Mouse (Mus musculus): ENCODE measurements around the gene Gm45021. TPM values are rescaled to one million over a fixed set of nuclear protein-coding genes. Genes with fewer than 3 reads are reported as not detected.
A peak's percentile ranks its signal among the peaks of the same experiment; 100 is the strongest.

Gm45021 gene
- total RNA-seq, 2 experiments from 2014 or later, result not detected

DNA sequence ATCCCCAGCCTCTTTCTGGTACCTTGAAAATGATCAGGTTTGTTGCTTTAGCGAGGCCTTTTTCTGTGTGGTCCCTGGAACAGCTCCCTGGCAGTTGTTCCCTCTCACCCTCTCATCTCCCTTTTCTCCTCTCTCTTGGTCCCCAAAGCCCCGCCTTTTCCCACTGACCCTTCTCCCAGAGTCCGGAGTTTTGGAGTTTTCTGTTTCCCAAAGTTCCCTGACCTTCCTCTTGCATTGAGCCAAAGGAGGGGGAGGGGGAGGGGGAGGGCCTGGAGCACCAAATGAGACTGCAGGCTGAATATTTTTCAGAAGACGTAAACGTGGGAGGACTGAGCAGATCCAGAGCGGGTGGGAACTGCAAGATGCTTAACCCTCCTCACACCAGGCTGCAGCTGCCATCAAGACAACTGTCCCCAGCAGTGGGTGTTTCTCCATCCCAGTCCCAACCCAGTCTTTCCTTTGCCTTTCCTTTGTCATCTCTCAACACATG is 16.8 kb upstream of the Gm45021 start, which contains the start of gene Rarres2:
Gene Rarres2, minus strand, starts transcription at position 218 of the 490 bp plus-strand sequence.
- DNase-seq, result no peak

DNA sequence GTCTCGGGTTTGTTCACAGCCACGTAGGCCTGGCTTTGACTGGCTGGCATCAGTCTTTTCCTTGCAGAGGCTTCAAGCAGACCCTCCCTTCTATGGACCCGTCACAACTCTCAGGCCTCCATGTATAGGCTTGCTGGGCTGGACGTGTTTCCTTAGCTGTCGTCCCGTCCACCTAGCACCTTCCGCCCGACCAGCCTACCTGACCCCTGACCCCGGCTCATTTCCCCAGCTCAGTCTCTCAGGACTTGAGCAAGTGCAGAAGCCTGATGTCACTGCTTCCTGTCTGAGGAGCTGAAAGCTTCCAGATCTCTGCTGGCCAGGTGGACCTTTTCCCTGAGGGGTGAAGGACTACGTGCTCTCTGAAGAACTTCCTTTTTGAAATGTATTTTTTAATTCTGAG is 16.1 kb upstream of the Gm45021 start:
- no peak for DNase-seq

DNA sequence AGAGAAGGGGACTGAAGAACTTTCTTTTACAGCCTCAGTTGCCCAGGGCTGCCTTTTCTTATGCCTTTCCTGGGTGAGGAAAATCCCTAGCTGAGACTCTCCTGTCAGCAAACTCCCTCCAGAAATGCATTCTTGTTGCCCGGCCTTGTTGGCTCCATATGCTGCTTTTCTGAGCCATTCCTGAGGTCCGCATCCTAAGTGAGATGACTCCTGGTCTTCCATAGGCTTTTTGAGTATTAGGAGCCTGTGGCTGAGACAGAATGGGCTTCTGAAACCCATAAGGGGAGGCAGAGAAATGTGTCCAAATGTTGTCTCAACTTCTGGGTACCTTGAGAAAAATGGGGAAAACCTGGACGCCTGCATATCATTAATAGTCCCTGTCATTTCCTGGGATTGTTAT is 15.4 kb upstream of the Gm45021 start:
- no peak for DNase-seq

DNA sequence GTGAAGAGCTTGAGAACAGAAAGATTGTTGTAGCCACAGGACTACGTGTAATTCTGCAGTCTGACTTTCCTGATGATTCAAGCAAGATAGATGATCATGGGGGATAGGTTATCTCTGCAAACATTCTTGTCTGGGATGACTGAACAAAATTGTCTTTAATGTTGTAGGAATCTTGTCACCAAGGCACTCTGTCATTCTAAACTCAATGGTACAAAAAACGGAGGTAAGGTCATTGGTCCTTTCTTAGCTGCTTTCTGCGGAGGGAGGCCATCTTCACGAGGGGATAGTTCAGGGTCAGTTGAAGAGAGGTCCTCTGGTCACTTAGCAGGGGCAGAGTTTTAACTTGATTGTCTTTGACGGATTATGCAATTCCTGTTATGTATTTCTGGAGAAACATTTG is 10.7 kb upstream of the Gm45021 start:
- DNase-seq, result no peak

DNA sequence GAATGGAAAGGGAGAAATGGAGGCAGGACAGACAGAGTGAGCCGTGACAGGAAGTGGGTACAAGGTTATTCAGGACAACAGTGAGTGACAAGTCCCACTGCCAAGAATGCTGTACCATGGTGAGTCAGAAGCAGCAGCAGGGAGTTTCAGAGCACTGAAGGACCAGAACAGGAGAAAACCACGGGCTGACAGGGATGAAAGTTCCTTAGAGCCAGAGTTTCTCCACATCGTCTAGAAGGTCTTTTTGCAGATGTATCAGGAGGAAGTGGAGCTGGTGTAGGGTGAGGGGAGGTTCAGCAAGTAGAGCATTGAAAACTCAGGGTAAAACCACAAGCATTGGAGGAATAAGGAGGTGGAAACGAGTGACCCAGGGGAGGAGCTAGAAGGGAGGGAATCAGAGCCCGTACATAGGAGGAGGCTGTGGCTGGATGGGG is 10.2 kb upstream of the Gm45021 start:
- DNase-seq, result no peak

DNA sequence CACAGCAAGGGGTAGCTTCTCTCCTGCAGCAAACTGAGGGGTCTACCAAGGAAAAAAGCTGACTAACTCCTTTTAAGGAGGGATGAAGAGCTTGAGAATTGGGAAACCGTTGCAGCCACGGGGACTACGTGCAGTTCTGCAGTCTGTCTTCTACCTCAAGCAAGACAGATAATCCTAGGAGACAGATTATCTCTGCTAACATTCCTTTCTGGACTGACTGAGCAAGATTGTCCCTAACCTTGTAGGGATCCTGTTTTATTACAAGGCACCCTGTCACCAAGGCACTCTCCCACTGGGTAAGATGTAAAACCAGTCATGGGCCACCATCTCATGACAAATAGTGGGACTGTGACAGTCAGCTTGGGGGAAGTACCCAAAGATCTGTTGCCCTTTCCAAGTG is 8.2 kb upstream of the Gm45021 start:
- DNase-seq, result no peak

DNA sequence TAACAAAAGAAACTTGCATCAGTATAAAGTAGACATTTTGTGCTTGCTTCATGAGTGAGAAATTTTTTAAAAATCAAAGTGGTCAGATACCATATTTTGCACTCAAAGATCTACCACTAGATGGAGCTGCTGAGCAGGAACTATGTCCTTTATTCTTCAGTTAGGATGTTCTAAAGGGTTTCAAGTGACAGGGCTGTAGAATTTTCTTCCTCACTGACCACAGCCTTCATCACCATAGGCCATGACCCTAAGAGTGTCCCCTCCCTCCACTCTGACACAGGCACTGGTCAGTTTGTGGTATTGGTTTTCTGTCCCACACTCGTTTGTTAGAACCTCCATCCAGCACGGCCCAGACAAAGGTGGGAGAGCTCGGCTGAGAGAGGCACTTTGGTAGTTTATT is 7.4 kb upstream of the Gm45021 start:
- no peak for DNase-seq

DNA sequence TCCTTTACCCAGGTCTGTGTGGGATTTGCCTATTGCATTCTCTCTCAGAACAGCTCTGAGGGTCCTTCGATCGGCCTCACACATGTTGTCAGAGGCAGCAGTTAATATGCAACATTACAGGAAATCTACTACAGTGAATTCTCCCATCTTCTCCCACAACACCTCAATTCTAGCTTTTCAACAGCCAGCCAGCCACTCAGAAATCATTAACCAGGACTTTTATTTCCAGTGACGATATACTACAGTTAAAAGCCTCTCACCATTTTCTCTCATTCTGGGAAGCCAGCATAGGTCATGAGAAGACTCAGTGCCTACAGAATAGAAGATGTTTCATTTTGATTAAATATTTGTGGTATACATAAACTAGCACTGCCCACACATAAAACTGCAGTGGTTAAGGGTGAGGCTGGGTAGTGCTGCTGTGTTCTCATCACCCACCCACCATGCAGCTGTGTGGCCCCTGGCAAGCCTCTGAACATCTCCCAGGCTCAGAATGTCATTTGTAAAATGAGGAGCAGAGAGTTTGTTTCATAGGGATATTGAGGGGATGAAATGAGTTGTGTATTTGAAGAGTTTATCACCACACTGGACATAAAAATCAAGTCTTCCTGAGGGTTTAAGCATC is 1.9 kb downstream of the Gm45021 start:
- no peak for DNase-seq

DNA sequence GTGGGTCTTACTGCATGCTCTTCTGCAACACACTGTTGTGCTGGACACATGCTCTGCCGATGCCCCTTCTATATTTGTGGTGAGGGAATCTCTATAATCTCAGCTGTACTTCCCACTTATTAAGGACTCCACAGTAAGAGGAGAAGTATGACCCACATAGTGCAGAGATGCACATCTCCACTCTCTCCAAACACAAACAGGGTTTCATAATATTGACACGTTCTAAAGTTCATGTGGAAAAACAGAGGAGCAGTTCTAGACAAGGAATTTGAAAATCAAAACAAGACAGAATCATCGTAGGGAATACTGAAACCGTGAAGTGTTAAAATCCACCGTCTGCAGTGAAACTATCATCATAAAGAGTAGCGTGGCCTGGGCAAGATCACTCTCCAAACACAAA is 2.5 kb downstream of the Gm45021 start:
- no peak for DNase-seq

DNA sequence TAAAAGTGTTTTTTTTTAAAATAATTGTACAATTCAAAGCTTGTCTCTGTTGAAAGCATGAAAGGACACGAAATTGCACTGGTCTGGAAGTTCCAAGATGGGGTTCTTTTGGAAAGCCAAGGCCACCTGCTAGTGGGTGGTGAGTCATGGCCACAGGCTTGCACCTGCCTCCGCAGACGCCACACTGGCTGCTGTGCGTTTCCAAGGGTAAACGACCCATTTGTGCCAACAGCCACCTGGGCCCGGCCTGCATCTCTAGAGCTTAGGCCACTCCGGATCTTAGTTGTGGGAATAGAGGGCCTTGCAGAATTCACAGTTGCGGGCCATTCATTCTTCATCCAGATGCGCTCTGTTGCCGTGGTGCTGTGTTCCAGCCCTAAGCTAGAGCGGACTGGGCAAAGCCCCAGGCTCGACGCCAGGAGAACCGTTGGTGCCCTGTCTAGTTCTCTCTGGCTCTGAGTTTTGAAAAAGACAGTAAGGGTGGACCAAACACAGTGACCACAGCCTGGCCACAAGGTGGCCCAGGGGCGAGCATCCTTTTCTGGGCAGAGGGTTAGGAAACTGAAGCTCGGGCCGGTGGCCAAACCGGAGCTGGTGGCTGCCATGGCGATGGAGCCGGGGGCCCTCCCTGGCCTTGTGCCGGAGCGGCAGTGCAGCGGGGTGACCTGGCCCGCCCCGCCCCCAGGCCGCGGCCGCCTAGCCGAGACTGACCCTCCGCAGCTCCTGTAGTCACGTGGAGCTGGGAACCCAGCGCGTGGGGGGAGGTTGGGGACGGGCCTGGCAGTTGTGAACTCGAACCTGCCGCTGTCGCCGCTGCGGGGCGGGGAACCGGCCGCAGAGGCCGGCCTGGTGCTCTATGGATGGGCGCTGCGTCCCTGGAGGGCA is 4.0 kb downstream of the Gm45021 start, which contains the start of the genes Repin1 and Gm44965:
Gene Repin1, plus strand, starts transcription at position 726 of the 885 bp plus-strand sequence.
Gene Gm44965, plus strand, starts transcription at position 784 of the 885 bp plus-strand sequence.
- peak; percentile 91 to 93 for DNase-seq

DNA sequence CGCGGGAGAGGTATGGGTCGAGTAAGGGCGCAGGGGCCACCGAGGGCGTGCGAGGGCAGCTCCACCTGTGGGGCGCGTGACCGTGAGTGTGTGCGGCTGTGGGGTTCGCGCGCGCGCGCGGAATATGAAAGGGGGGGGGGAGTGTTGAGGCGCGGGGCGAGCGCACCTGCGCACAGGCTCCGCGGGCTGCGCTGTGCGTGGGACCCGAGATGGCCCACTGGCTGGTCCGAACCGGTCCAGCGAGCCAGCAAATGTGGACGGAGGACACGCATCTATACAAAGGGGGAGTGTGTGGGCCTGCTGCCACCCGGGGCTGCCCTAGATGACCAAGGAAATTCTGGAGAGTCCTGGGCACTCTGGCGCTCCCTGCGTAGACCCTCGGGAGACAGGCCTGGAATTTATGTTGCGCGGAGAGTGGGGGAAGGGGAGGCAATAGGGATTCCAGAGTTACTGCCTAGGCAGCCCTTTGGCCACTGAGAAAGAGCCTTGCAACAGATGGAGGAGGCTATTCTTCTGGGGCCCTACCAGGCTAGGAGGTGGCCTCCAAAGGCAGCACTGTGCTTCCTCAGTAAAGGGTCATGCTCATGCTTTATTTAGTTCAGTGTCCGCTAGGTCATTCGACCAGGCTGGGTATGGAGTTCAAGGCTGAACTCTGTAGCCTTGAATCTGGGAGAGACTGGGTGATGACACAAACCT is 4.8 kb downstream of the Gm45021 start:
- DNase-seq, result peak; percentile 60

DNA sequence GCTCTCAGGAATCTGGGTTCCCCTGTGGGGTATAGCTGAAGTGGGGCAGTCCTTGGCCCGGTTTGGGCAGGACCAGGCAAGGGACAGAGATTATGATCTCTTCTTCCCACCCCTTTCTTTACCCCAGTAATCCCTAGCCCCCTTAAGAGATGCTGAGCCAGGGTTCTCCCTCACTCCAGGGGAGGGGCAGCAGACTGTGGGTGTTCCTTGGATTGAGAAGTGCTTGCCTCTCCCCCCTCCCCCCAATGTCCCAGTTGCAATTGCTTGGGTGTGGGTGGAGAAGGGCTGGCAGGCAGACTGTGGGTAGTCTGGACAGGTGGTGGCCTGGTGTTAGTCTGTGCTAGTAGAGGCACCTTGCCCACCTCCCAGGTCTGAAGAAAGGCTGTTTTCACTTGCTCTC is 5.9 kb downstream of the Gm45021 start:
- DNase-seq, result no peak

DNA sequence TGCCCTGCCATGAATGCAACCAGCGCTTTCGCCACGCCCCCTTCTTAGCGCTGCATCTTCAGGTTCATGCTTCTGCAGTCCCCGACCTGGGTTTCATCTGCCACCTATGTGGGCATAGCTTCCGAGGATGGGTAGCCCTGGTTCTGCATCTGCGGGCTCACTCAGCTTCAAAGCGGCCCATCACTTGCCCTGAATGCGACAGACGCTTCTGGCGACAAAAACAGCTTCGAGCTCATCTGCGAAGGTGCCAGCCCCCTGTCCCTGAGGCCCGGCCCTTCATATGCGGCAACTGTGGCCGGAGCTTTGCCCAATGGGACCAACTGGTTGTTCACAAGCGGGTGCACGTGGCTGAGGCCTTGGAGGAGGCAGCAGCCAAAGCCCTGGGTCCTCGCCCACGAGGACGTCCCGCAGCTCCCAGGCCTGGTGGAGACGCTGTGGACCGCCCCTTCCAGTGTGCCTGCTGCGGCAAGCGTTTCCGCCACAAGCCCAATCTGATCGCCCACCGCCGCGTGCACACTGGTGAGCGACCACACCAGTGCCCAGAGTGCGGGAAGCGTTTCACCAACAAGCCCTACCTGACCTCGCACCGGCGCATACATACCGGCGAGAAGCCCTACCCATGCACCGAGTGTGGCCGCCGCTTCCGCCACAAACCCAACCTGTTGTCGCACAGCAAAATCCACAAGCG is 7.3 kb downstream of the Gm45021 start:
- no peak for DNase-seq

DNA sequence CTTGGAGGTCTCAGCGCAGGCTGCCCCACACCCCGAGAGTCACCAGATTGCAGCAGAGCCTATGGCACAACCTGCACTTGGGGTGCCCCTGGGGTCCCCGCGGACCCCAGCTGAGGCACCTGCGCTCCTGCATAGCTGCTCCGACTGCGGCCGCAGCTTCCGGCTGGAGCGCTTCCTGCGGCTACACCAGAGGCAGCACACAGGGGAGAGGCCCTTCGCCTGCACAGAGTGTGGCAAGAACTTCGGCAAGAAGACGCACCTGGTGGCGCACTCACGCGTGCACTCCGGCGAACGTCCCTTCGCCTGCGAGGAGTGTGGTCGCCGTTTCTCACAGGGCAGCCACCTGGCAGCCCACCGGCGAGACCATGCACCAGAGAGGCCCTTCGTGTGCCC is 7.8 kb downstream of the Gm45021 start:
- no peak for DNase-seq

DNA sequence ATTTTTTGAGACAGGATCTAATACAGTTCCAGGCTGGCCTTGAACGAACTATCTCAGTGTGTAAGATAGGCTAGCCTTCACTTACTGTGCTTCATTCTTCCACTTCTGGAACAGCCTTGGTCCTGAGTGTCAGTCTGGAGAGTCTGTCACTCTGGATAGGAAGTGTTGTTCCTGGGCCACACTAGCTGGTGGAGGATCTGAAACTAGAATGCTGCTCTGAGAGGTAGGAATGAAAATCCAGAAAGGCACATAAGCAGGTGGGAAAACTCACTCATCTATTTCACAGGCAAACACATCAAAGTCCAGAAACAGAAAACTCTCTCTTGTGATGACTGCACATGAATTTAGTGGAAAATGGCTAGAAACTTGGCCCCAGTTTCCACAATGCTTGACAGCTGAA is 11.2 kb downstream of the Gm45021 start:
- no peak for DNase-seq

DNA sequence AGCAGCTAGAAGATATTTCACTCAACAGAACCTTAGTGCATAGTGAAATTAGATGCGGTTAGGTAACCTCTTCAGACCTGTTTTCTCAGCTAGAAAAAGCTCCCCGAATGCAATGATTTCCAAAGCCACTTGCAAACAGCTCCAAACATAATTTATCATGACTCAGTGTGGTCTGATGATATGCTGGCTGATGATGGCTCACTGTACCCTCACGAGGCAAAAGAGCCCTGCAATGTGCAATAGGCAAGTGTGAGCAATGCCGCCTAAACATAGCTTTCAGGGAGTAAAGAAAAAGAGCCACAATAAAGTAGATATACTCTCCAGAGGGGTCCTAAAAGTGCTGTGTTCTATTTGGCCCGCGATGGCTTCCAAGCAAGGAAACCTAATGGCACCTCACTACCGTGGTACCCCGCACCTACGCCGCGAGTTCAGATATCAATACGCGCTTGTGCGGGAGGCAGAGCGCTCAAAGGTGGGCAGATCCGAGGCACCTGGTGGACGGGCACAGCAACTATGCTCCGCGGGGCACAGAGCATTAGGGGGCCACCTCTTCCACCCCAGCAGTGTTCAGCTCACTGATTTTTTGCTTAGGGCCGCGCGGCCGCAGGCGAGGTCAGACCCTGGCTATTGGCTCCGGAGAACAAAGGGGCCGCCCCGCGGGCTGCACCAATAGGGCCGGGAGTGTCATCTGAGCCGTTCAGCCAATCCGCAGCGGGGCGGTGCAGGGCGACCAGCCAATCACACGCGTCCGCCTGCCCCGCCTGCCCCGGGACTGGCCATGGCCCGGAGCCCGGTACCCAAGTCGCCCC is 12.1 kb downstream of the Gm45021 start, which contains the start of gene Zfp775:
Gene Zfp775, plus strand, starts transcription at position 793 of the 809 bp plus-strand sequence.
- peak; percentile 95 for DNase-seq

DNA sequence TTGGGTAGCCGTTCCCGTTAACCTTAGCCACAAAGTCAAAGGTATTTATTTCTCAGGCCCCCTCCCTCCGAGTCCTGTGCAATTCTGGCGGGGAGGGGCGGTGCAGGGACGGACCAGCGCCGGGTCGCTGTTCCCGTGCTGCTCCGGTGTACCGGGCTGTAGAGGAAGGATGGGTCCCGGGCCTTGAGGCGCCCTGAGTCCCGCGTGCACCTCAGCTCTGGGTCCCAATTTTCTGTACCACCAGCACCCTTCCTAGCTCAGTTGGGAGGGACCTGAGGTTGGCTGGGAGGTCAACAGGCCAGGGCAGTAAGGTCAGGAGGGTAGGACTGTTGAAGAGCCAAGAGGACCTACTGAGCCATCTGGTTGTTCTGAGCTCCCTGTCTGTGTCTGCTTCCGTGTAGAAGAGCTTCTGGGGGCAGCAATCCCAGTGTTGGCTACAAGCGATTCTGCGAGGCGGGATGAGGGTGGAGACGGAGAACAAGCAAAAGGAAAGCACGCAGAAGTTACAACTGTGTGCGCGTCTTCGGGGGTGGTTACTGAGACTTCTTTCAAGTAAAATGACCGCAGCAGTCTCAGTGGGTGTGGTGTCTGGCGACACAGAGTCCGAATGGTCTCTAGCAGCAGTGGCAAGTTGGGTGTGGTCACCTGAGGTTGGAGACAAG is 12.8 kb downstream of the Gm45021 start:
- DNase-seq, result peak in 1 of 2 experiments; percentile 27

DNA sequence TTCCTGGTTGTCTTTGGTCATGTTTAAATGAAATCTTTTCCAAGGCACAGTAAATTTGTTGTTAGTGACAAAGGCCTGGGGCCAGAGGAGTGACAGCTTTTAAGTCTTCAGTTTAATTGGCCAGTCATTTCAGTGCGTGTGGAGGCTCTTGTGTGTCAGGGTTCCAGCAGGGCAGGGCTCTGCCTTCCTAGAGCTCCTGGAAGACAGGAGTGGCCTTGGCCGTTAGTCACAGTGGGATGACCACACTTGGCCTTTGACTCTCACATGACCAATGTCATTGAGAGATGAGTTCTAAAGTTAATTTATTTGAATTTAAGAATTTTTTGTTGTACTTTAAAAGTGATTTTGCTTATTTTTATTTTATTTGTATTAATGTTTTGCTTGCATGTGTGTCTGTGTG is 18.7 kb downstream of the Gm45021 start:
- DNase-seq, result no peak

DNA sequence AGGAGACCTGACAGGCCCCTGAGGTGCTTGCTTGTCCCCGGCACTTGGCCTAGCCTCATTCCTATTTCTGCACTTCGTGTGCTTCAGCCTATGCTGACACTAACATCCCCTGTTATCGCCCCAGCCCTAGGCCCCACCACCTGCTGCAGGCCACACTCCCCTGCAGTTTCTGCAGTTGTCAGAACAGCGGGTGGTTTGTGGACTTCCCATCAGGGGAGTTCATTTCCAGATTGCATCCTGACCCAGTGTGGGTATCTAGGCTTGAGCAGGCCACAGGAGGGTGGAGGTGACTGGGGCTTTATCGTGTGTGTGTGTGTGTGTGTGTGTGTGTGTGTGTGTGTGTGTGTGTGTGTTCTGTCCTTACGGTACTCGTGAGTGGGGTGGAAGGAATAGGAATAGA is 20.1 kb downstream of the Gm45021 start:
- DNase-seq, result no peak

DNA sequence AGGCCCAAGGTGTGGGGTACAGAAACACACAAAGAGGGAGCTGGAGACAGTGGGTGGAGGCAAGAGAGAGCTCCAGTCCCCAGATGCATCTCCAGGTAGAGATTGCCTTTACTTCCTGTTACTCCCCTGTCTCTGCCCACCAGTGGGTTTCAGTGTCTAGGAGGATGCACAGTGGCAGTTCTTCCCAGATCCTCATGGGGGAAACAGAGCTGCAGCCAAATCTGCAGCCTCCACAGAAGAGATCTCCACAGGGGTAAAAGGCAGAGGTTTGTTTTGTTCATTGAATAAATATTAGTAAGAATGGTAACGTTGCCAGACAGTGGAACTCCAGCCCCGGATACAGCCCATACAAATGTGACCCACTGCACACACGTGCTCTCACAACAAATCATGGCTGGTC is 21.2 kb downstream of the Gm45021 start:
- no peak for DNase-seq

DNA sequence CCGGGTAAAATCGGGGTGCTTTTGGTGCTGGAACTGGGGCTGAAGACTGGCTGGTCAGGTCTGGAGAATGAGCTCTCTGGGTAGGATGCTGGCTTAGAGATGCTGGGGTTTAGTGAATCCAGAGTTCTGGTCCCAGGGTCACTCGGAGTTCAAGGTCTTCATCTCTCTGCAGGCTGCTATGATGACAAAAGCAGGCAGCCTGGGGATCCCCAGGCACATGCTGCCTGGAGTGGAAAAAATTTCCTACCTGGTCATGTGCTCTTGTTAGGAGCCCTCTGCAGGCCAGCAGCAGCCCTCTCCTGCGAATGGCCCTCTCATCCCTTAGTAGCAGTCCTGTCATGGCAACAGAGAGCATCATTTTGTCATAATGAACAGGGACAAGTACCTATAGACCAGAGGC is 24.1 kb downstream of the Gm45021 start:
- no peak for DNase-seq

Data from layer of hippocampus, postnatal 36 days (tissue).